Mouse (Mus musculus) thymus, adult 2 months (tissue): ENCODE data around the gene Phf2. TPM values are rescaled to one million over a fixed set of nuclear protein-coding genes. Genes with fewer than 3 reads are reported as not detected.

Source experiments
- DNase-seq: peaks from one replicate; pipeline ENCODE4 v3.0.0; 2021
- H3K27ac ChIP-seq: fragments of 200-500 bp; 2 replicates; pipeline ENCODE4 v1.5.1; 2012; ENCODE audit warnings: low read length, control low read depth; ENCODE audit not compliant: control insufficient read depth, insufficient read depth
- H3K27me3 ChIP-seq: fragments of 200-500 bp; 2 replicates; pipeline ENCODE4 v1.6.1; 2012; ENCODE audit warnings: mild to moderate bottlenecking, low read length, moderate library complexity, mixed read lengths; ENCODE audit not compliant: control insufficient read depth, insufficient read depth
- H3K36me3 ChIP-seq: fragments of 200-500 bp; 2 replicates; pipeline ENCODE4 v1.6.1; 2012; ENCODE audit warnings: mild to moderate bottlenecking, low read length, moderate library complexity; ENCODE audit not compliant: control insufficient read depth, insufficient read depth
- H3K4me1 ChIP-seq: fragments of 200-500 bp; replicated peaks from 2 replicates; pipeline ENCODE4 v1.6.1; 2012; ENCODE audit warnings: low read length; ENCODE audit not compliant: control insufficient read depth, insufficient read depth
- H3K4me3 ChIP-seq: fragments of 200-500 bp; 2 replicates; pipeline ENCODE4 v1.5.1; 2012; ENCODE audit warnings: mild to moderate bottlenecking, low read length, control low read depth, moderate library complexity; ENCODE audit not compliant: control insufficient read depth, insufficient read depth
- CTCF ChIP-seq: fragments of 200-500 bp; IDR thresholded peaks from 2 replicates; pipeline ENCODE4 v1.5.1; 2012; ENCODE audit warnings: mild to moderate bottlenecking, control low read depth, low read length, moderate library complexity, borderline replicate concordance; ENCODE audit not compliant: control insufficient read depth, poor library complexity, insufficient read depth; ENCODE audit errors: extremely low read depth
- POLR2A ChIP-seq: fragments of 200-500 bp; IDR thresholded peaks from 2 replicates; pipeline ENCODE4 v1.6.1; 2012; ENCODE audit warnings: mild to moderate bottlenecking, low read length, control low read depth, moderate library complexity; ENCODE audit not compliant: control insufficient read depth, poor library complexity, insufficient read depth; ENCODE audit errors: extremely low read depth
- WGBS: fragments of 180-500 bp; shearing (Covaris S2); methylation state at CpG from one replicate; pipeline ENCODE4 v1.1.7; 2018; 5-methylcytosine and 5-hydroxymethylcytosine counted together
- polyA plus RNA-seq: library from polyadenylated mRNA; depleted of rRNA; stranded (reverse); fragments of >200 nt; gene quantifications from 2 replicates; pipeline ENCODE4 v1.2.3, GENCODE M21; 2012

Phf2 gene
- polyA plus RNA-seq, 1 experiment = 74.4 TPM

- no peak overlapping the region for H3K27ac ChIP-seq
- no peaks in the 10 kb centered on the region for H3K36me3 ChIP-seq
- H3K27me3 ChIP-seq = no peaks in the 10 kb centered on the region
- no peak for TF ChIP-seq POLR2A
- no peak for TF ChIP-seq CTCF
- no peak for DNase-seq
- WGBS = 90% methylated on average over 1 of the region's 1 CpGs
- peaks cover 75% of the 10 kb centered on the region for H3K4me1 ChIP-seq
- no peak overlapping the region for H3K4me3 ChIP-seq
Measured at GRCm38 (mm10) chr13:48861913-48862312, 9.0 kb downstream of the Phf2 start.

GRCm38 (mm10) chr13:48858779-48859178, 12.1 kb downstream of the Phf2 start:
- TF ChIP-seq POLR2A (no peak), CTCF (no peak)
- 80% methylated on average over 4 of the region's 4 CpGs for WGBS
- DNase-seq = no peak
- H3K27me3 ChIP-seq = no peaks in the 10 kb centered on the region
- no peaks in the 10 kb centered on the region for H3K36me3 ChIP-seq
- H3K27ac ChIP-seq = 0 out of 2 replicates have a peak overlapping the region, but pooled peaks have one; percentile 11
- H3K4me3 ChIP-seq = no peak overlapping the region
- H3K4me1 ChIP-seq = peaks cover 76% of the 10 kb centered on the region

- Histone ChIP-seq H3K4me1 (peaks cover 74% of the 10 kb centered on the region), H3K27ac (peak overlapping the region; percentile 10; the same call in 1 of the 2 replicates), H3K4me3 (no peak overlapping the region), H3K27me3 (no peaks in the 10 kb centered on the region), H3K36me3 (no peaks in the 10 kb centered on the region)
- no peak for DNase-seq
- WGBS = 92% methylated on average over 6 of the region's 6 CpGs
- no peak for TF ChIP-seq CTCF
Measured at GRCm38 (mm10) chr13:48858054-48858453, 12.9 kb downstream of the Phf2 start.

GRCm38 (mm10) chr13:48857246-48857932, 13.5 kb downstream of the Phf2 start:
- no peak for TF ChIP-seq CTCF
- TF ChIP-seq POLR2A = no peak
- no peaks in the 10 kb centered on the region for H3K36me3 ChIP-seq
- H3K4me3 ChIP-seq = no peak overlapping the region
- peak overlapping the region; percentile 33 for H3K27ac ChIP-seq
- DNase-seq = no peak
- H3K27me3 ChIP-seq = no peaks in the 10 kb centered on the region
- peaks cover 76% of the 10 kb centered on the region for H3K4me1 ChIP-seq
- 76% methylated on average over 7 of the region's 7 CpGs for WGBS

- Histone ChIP-seq H3K36me3 (no peaks in the 10 kb centered on the region), H3K27ac (no peak overlapping the region), H3K4me3 (no peak overlapping the region), H3K4me1 (peaks cover 85% of the 10 kb centered on the region), H3K27me3 (no peaks in the 10 kb centered on the region)
- no peak for DNase-seq
- WGBS = 95% methylated on average over 3 of the region's 3 CpGs
- TF ChIP-seq CTCF = no peak
- no peak for TF ChIP-seq POLR2A
Measured at GRCm38 (mm10) chr13:48853947-48854346, 17.0 kb downstream of the Phf2 start.

- 19% methylated on average over 2 of the region's 2 CpGs for WGBS
- H3K27me3 ChIP-seq = no peaks in the 10 kb centered on the region
- peaks cover 84% of the 10 kb centered on the region for H3K4me1 ChIP-seq
- TF ChIP-seq POLR2A = no peak
- no peak for TF ChIP-seq CTCF
- no peak overlapping the region for H3K4me3 ChIP-seq
- no peaks in the 10 kb centered on the region for H3K36me3 ChIP-seq
- no peak for DNase-seq
- no peak overlapping the region for H3K27ac ChIP-seq
Measured at GRCm38 (mm10) chr13:48853475-48853874, 17.4 kb downstream of the Phf2 start.

- no peaks in the 10 kb centered on the region for H3K36me3 ChIP-seq
- H3K27me3 ChIP-seq = no peaks in the 10 kb centered on the region
- no peak overlapping the region for H3K27ac ChIP-seq
- DNase-seq = no peak
- TF ChIP-seq POLR2A = no peak
- no peak for TF ChIP-seq CTCF
- H3K4me3 ChIP-seq = no peak overlapping the region
- 70% methylated on average over 3 of the region's 3 CpGs for WGBS
- H3K4me1 ChIP-seq = peaks cover 81% of the 10 kb centered on the region
Measured at GRCm38 (mm10) chr13:48852859-48853258, 18.1 kb downstream of the Phf2 start.
